Mouse (Mus musculus): ENCODE measurements around the gene Tnpo2.

The Tnpo2 gene

DNA sequence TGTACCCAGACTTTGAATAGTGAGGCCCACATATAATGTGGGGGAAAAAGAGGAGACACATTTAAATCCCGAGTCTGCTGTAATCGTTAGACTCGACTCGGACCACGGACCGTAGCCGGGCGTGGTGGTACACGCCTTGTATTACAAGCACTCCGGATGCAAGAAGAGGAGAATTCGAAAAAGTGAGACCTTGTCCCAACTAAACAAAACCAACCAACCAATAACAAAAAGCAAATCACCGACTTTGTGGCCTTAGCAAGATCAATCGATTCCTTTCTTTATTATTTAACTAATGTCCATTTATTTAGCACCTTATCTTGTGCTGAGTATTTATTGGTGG, 9.2 kb upstream of the Tnpo2 start:
- DNase-seq (ENCODE audit: low spot score): no peak

DNA sequence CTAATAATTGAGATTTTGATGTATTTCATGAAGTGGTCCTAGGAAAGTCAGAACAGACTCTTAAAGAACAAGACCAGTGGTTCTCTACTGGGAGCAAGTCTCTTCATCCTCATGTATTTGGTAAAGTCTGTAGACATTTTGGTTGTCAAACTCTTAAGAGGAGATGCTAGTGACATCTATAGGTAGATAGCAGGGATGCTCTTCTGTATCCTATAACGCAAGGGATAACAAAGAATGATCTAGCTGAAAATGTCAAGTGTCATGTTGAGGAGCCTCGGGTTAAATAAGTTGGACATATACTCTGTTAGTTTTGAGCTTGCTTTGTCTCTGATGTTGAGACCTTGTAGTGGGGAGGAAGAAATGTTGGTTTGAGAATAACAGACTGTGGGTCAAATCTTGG, 8.8 kb upstream of the Tnpo2 start:
- no peak for DNase-seq (ENCODE audit: low spot score)

DNA sequence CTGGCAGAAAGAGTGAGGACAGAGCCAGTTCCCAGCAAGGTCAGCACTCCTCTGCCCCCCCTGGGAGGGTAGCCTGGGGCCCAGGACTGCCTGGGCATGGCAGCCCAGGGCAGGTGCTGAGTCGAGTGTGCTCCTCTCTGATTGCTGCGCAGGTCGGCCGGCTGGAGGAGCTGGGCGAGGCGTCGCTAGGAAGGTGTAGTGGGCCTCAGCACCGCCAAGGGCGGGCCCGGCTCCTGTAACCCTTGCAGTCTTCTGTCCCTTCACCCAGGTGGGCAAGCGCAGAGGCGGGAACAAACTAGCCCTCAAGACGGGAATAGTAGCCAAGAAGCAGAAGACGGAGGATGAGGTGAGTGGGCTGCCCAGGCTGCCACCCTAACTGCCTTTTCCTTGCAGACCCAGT, 7.4 kb upstream of the Tnpo2 start:
- no peak for DNase-seq (ENCODE audit: low spot score)

DNA sequence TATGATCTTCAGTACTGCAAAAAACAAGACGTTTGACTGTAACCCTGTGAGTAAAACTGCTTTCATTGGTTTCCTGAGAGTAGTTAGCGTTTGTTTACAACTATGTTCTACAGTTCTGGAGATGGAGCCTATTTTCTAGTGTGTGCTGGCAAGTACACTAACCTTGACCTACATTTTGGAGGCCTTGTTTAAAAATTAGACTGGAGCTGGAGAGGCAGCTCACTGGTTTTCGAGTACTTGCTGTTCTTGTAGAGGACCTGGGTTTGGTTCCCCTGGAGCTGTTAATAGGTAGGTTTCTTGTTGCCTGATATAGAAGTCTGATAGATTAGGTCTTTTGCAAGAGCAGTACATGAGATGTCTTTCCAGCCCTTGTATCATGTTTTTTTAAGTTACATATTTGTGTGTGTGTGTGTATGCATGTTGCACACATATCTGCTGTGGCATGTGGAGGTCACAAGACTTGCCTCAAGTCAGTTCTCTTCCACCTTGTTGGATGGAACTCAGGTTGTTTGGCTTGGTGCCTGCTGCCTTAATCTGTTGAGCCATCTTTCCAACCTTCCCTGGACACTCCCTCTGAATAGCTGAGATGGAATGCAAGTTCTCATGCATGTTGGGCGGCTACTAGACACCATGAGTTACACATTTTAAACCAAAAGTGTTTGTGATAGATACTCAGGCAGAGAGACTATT, 3.9 kb upstream of the Tnpo2 start:
- DNase-seq (ENCODE audit: low spot score): no peak

DNA sequence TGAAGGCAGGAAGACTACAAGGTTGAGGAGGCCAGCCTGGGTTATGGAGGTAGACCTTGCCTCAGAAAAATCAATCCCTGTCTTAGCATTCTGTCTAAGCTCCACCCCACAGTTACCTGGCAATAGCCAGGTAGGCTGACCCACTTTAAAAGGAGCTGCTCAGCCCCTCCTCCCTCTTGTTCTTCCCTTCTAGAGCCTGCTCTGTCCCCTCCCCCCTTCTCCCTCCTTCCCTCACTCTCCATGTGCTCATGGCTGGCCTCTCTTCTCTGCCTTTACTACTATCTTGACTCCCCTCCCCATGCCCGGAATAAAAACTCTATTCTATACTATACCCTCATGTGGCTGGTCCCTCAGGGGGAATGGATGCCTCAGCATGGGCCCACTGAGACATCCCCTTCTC, 2.8 kb upstream of the Tnpo2 start:
- DNase-seq (ENCODE audit: low spot score): no peak

DNA sequence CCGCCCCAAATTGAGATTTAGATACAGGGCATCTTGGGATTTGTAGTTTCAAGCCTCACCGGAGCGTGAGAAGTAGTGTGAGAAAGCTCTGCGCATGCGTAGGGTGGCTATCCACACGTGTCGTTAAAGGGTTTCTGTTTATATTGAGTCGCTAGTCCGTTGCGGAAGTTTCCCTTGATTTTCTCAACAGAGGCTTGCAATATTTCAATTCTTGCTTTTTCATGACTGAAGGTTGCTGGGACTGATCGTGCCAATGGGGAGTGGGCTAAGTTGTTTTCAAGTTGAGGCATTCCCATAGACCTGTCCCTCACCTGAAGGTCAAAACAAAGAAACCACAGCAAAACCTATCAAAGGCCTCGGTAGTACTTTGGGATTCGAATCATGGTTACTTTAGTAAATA, 2.0 kb upstream of the Tnpo2 start:
- peak; percentile 30 for DNase-seq (ENCODE audit: low spot score)

DNA sequence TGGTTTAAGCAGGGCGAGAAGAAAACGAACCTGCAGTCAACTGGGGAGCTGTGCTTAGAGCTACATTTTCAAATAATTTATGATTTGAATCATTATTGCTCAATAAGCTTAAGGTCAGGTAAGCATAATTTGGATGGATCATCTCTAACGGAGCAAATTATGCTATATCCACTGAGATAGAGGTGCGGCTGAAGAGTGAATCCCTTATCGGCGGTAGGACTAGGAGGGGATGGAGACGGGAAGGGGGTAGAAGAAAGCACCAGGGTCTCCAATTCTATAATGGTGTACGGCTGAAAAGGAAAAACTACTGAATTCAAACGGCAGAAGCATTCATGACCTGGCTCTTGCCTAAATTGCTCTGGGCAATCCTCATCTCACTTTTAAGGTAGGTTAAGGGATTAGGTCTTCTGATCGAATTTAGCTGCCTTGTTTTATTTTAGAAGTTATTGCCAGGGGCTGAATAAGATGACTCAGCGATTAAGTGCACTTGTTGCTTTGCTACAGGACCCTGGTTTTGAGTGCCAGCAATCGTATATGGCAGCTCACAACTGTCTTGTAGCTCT, 1.5 kb upstream of the Tnpo2 start:
- DNase-seq (ENCODE audit: low spot score): no peak

DNA sequence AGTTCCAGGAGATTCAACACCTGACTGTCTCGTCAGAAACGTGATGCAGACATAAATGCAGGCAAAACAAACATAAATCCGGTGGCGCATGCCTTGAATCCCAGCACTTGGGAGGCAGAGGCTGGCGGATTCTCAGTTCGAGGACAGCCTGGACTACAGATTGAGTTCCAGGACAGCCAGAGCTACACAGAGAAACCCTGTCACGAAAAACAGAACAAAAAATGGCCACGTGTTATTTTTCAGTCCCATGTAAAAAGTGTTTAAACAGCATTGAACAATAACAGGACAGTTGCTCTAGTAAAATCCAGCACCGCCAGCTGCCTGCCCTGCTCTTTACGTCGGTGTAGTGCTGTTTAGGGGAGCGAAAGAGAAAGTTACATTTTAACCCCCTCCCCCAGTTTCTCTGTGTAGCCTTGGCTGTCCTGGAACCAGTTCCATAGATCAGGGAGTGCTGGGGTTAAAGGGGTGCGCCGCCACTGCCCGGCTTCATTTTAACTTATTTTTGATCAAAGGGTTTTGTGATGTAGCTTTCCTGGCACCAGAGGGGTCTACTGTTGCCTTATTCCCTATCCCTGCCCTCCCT, 896 bp upstream of the Tnpo2 start:
- DNase-seq (ENCODE audit: low spot score): no peak

DNA sequence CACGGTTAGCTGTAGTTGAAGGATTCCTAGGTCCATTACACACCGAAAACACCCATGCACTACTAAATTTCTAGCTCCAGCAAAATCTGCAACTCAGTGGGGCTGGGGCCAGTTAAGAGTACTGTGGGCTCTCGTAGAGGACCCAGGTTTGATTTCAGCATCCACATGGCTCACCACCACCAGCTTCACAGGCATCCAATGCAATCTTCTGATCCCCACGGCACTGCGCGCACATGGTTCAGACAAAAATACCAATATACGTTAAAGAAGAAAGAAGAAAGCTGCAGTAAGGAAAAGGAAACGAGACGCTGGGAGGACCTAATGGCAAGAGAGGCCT, 366 bp upstream of the Tnpo2 start:
- peak; percentile 61 for DNase-seq (ENCODE audit: low spot score)

DNA sequence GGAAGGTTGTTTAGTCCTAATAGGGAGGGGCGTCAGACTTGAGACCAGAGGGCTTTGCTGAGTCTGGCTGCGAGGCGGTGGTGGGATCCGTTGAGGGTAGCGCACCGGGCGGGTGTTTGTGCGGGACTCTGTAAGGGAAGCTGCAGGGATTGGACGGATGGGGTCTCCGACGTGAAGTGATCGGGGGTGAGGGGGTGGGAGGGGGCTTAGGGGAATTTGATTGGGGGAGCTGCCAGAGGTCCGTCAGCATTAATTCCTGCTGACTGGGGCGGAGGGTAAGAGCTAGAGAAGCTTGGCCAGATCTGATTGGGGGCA, 608 bp downstream of the Tnpo2 start:
- DNase-seq (ENCODE audit: low spot score): no peak

DNA sequence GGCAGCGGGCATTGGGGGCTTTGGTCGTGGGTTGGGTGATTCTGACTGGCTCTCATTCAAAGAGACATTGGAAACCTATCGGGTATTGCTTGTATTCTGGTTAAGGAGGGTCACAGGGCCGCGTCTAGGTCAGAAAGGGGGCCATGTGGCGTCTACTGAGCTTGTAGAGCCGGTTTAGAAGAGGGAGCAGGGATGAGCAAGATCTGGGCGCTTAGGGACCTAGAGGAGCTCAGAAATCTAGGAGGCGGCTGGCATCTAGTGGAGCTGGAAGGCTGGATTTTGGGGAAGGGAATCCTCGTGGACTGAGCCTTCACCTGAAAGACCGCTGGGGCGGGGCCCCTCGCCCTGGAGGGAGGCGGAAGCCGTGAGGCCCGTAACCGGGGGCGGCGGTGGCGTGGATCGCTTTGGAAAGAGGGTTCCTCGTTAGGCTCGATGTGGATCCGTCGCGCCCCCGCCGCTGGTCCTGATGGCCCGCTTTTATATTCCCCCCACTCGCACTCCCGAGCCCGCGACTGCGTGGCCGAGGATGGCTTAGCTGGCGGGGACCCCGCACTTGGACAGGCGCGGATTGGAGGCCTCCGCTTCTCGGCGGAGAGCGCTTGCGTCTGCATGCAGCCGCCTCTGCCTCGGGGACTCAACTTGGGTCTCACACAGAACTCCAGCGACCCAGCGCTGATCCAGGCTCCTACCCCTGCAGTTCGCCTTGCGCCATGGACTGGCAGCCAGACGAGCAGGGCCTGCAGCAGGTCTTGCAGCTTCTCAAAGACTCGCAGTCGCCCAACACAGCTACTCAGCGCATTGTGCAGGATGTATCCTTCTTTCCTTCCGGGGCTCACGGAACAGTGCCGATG, 1.2 kb downstream of the Tnpo2 start:
- peak; percentile 30 for DNase-seq (ENCODE audit: low spot score)

DNA sequence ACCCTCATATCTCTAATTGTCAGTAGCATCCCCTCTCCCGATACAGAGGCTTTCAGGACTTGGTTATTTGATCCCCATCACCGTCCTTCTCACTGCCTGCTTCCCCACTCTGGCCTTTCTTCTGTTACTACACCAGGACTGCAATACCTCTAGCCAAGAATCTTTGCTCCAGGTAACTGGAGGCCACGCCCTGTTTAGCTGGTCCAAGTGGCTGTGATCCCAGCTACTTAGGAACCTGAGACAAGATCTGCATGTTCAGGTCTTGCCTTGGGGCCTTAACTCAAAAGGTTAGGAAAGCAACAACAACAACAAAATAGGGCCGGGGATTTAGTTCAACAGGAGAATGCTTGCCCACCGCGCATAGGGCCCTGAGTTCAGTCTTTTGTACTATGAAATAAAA, 6.9 kb downstream of the Tnpo2 start:
- DNase-seq (ENCODE audit: low spot score): no peak

DNA sequence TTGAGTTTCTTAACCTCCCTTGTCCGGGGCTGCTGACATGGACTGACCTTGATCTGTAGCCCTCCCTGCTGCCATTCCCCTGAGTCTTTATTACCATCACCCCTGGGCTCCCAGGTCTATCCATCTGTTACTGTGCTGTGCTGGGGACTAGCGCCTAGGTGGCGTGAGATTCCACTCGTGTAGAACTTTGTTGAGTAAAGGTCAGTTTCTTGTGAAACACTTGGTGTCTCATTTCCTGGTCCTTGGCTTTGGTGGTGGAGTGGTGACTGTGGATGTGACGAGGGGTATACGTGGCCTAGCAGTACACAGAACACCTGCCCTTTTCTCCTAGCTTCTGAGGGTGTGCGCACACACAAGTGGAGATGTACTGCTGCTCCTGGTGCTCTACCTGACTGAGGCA, 20.7 kb downstream of the Tnpo2 start:
- no peak for DNase-seq (ENCODE audit: low spot score)

DNA sequence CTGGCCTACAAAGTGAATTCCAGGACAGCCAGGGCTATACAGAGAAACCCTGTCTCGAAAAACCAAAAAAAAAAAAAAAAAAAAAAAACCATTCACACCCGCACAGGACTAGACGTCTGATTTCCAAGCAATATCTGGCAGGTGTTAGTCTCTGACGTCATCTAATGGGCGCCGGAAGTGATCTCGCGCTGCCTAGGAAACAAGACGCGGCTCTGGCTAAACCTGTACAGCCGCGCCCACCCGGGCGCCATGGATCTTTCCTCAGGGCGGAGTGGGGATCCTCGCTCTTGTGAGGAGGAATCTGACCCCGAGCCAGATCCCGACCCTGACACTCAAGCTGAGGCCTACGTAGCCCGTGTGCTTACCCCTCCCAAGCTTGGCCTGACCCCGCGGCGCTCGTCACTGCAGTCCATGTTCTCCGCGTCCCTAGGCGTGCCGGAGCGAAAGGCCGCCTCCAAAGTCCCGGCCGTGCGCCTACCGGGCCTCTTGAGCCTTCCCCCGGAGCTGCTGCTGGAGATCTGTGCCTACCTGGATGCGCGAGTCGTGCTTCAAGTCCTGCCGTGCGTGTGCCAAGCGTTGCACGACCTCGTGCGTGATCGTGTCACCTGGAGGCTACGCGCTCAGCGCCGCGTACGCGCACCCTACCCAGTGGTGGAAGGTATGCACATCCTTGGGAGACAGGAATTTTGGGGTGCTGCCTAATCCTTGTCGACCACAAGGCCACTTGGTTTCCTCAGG, 23.3 kb downstream of the Tnpo2 start, which contains the start of gene Fbxw9:
TSS of gene Fbxw9 (plus strand) at position 177 of the 738 bp plus-strand sequence.
- DNase-seq (ENCODE audit: low spot score): peak; percentile 72

DNA sequence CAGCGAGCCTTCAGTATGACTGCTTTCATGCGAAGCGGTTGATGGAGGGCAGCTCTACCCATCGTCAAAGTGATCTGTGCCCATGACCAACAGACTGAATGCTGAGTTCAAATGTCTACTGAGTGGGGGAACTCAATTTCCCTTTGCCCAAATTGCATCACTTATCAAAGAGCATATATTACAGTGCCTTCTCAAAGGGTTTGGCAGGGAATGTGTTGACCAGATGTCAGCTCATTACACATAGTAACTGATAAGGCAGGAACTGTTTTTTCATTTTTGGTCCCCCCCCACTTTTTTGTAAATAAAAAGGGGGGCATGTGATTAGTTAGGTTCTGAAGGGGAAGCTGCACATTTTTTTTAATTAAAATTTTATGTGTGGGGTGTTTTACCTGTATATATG, 25.9 kb downstream of the Tnpo2 start:
- DNase-seq (ENCODE audit: low spot score): no peak

DNA sequence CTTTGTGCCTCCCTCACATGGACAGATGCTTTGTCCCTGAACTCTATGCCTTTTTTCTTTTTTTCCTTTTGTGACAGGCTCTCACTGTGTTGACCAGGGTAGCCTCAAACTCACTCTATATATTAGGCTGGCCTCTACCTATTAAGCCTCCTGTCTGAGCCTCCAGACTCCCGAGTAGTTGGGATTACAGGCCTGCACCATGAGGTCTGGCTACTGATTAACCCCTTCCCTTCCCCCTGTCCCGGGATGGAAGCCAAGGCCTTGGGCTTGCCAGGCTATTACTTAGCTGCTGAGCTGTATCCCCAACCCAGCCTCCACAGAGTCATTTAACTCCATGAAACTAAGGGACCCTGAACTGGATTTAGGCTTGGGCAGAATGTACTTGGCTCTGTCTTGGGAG, 28.5 kb downstream of the Tnpo2 start:
- no peak for DNase-seq (ENCODE audit: low spot score)

DNA sequence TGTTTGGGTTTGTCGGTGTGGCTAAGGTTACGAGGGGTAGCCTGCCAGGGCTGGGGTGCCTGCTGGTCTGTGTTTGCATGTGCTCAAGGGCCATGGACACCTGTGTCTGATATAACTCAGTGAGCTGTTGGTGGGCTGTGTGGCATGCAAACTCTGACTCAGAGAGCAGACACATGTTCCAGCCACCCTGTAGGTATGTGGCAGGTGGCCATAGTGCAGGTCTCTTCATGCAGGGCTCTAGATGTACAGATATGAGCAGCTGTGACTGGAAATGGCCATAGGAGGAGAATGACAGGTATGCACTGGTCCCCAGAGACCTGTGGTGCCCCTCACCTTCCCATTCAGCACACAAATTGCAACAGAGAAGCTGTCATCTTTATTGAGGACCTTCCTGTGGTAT, 30.4 kb downstream of the Tnpo2 start:
- no peak for DNase-seq (ENCODE audit: low spot score)

DNA sequence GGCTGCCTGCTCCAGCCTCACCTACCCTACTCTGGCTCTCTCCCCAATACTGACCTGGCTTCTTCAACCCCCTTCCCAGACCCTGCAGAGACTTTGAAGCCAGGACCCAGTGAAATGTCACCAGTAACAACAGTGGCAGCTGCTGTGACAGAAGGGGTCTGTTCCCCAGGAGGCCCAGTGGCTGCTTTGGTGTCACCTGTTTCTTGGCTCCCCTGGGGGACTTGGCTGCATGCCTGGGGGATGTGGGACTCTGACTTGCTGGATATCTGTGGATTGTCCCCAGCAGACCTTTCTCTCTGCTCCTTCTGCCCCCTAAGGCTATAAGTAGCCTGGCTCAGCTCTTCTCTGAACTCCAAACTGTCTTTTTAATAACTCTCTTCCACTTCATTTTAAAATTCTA, 31.3 kb downstream of the Tnpo2 start, which contains the start of gene Gm5741:
TSS of gene Gm5741 (minus strand) at position 1 of the 400 bp plus-strand sequence.
- no peak for DNase-seq (ENCODE audit: low spot score)

DNA sequence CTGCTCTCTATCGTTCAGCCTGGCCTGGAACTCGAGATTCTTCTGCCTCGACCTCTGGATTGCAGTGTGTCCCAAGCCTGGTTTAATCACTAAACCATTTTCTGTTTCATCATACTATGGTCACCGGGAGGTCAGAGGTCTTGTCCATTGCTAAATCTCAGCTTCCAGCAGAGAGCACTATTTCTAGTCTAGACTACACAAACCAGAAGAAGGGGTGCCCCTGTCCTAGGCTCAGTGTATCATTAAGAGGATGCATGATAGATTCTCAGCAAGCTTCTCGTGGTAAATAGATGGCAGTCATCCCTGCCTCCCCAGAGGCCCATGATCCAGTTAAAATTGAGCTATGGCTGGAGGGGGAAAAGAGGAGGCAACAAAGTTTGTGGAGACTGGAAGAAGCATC, 34.3 kb downstream of the Tnpo2 start:
- DNase-seq (ENCODE audit: low spot score): no peak

DNA sequence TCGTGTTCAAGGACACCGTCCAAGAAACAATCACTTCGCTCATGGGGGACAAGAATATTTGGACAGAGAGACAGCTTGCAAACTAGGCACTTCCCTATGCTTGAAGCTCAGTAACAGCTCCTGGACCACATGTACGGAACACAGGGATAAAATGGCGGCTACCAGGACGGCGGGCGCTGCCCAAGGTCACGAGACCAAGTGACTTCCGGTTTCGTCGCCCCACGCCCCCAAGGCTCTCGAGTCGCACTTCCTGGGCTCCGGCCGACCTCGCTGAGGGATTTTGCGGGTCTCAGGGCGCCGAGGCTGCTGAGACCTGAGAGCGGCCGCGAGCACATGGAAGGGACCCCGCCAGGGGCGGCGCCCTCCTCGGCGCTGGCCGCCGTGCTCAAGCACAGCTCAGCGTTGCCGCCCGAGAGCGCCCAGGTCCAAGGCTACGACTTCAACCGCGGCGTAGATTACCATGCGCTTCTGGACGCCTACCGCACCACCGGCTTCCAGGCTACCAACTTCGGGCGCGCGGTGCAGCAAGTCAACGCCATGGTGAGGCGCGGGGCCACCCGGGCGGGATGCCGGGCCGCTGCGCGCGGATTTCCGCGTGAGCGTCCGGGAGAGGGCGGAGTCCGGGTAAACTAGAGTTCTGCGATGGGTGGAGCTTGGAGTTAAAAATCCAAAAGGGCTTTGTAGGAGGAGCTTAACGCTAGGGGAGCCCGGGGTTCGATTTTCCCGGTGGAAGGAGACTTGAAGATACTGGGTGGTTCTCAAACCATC, 35.0 kb downstream of the Tnpo2 start, which contains the start of gene Dhps:
TSS of gene Dhps (plus strand) at position 244 of the 768 bp plus-strand sequence.
- DNase-seq (ENCODE audit: low spot score): peak; percentile 69

DNA sequence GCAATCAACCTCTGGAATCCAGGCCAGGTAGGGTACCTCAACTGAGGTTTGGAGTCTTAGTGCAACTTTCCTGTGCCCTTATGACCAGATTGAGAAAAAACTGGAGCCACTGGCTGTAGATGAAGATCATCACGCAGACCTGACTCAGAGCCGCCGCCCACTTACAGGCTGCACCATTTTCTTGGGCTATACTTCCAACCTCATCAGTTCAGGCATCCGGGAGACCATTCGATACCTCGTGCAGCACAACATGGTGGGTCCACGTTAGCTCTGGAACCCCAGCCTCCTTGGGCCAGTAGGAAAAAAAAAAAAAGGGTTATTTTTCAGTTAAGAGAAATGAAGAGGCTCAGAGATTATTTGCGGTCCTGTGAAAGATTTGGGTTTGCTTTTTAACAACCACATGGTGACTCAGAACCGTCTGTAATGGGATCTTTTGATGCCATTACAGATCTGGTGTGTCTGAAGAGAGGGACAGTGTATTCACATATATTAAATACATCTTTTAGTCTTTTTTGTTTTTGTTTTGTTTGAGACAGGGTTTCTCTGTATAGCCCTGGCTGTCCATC, 35.7 kb downstream of the Tnpo2 start:
- no peak for DNase-seq (ENCODE audit: low spot score)

All from ovary, postnatal 10 days (tissue).